Mouse (Mus musculus): Measurements from ENCODE around the gene Gm11627. TPM values are rescaled to one million over a fixed set of nuclear protein-coding genes. Genes with fewer than 3 reads are reported as not detected.

The Gm11627 gene
- polyA plus RNA-seq, 1 experiment from 2014 or later = 22.0 TPM

DNA sequence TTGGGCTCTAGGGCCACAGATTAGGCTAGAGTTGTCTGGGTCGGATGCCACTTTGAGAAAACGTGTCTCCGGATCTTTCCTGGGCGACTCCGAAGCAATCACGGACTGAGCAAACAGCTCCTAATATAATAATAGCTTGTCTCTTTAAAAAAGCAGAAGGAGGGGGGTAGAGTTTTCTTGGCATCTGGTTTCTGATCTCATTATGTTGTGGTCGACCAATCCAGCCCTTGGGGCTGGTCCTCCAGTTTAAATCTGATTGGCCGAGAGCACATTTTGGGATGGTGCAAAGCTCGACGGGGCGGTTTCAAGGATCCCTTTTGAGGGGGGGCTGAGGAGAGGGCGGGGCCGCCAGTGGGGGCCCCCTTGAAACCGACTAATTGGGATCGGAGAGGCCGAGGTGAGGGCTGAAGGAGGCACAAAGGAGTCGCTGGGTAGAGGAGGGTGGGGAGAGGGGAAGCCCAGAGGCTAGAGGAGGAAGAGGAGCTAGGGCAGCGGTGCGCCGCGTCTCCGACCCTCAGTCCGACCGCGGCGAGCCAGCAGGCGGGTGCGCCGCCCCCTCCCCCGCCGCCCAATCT, 24.8 kb upstream of the Gm11627 start, which contains the start of gene Fzd2:
TSS of gene Fzd2 (plus strand) at position 387 of the 575 bp plus-strand sequence.
- Histone ChIP-seq H3K4me2 (ENCODE audit: low read depth, low read length) (peak within 1 kb of the TSS; percentile 79), H3K27ac (ENCODE audit: low read length) (peak within 1 kb of the TSS; percentile 99), H3K27me3 (ENCODE audit: control insufficient read depth, insufficient read depth, low read length) (no peaks in the 10 kb centered on the region), H3K9me3 (replicated peaks; ENCODE audit: control insufficient read depth, low read length) (no peaks in the 10 kb centered on the region), H3K4me1 (ENCODE audit: control insufficient read depth, insufficient read depth, low read length) (peaks cover 7% of the 10 kb centered on the region), H3K9ac (ENCODE audit: low read length) (peak within 1 kb of the TSS; percentile 91), H3K36me3 (ENCODE audit: control insufficient read depth, insufficient read depth, low read length) (no peaks in the 10 kb centered on the region), H3K4me3 (replicated peaks; ENCODE audit: low read length) (peak within 1 kb of the TSS; percentile 61)
- ATAC-seq (ENCODE audit: insufficient read depth, low FRiP score) = peak; percentile 96
- WGBS = under 1% methylated on average over 26 of the region's 31 CpGs

DNA sequence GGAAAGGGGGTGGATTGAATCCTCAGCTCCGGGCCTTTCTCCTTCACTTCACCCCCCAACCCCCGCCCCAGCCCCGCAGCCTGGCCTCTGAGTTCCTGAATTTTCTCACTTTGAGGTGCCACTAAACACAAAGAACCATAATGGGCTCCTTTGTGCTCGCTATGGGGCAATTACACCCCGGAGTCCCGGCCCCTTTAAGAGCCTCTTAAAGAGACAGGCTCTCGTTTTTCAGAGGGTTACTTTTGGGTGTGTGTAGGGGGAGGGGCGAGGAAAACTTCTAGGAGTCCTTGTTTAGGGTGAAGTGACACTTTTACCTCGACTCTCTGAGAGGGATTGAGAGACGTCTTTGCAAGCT, 24.2 kb upstream of the Gm11627 start:
- Histone ChIP-seq H3K9ac (ENCODE audit: low read length) (peak overlapping the region; percentile 78), H3K36me3 (ENCODE audit: control insufficient read depth, insufficient read depth, low read length) (no peaks in the 10 kb centered on the region), H3K4me1 (ENCODE audit: control insufficient read depth, insufficient read depth, low read length) (peaks cover 3% of the 10 kb centered on the region), H3K4me2 (ENCODE audit: low read depth, low read length) (peak overlapping the region; percentile 79), H3K4me3 (replicated peaks; ENCODE audit: low read length) (peak overlapping the region; percentile 61), H3K27ac (ENCODE audit: low read length) (peak overlapping the region; percentile 99), H3K27me3 (ENCODE audit: control insufficient read depth, insufficient read depth, low read length) (no peaks in the 10 kb centered on the region), H3K9me3 (replicated peaks; ENCODE audit: control insufficient read depth, low read length) (no peaks in the 10 kb centered on the region)
- under 1% methylated on average over 10 of the region's 10 CpGs for WGBS
- peak; percentile 59 for ATAC-seq (ENCODE audit: insufficient read depth, low FRiP score)

DNA sequence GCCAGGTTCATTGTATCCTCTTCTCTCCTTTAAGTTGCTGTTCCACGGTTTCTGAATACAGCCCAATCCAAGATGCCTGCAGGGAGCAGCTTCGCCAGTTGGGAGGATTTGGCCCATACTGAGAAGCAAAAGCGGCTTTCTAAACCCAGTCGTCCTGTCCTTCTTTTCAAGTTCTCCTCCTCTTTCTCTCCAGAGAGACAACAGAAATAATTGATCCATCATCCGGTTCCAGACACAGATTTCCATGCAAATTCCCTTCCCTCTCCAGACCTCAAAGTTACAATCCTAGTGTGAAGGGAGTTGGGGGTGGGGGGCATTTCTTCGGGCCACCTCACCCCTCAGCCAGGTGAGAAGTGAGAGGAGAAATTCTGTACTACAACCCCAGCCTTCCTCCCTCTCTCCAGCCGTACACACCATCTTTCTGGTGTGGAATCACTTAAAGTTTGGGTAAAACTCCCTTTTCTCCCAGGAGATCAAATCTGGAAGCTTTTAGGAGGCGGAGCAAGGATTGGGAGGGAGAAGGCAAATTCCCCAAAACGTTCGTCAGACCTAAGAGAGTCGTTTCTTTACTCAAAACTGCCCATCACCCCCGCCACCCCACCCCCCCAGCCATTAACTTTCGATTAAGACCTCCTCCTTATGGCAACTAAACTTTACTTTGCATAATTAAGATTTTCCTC, 23.7 kb upstream of the Gm11627 start:
- no peaks in the 10 kb centered on the region for H3K9me3 ChIP-seq (replicated peaks; ENCODE audit: control insufficient read depth, low read length)
- H3K4me1 ChIP-seq (ENCODE audit: control insufficient read depth, insufficient read depth, low read length) = no peaks in the 10 kb centered on the region; the same call in 1 of the 2 replicates
- peak overlapping the region; percentile 79 for H3K4me2 ChIP-seq (ENCODE audit: low read depth, low read length)
- no peak for ATAC-seq (ENCODE audit: insufficient read depth, low FRiP score)
- H3K9ac ChIP-seq (ENCODE audit: low read length) = peak overlapping the region; percentile 78
- peak overlapping the region; percentile 99 for H3K27ac ChIP-seq (ENCODE audit: low read length)
- H3K4me3 ChIP-seq (replicated peaks; ENCODE audit: low read length) = peak overlapping the region; percentile 61
- no peaks in the 10 kb centered on the region for H3K27me3 ChIP-seq (ENCODE audit: control insufficient read depth, insufficient read depth, low read length)
- H3K36me3 ChIP-seq (ENCODE audit: control insufficient read depth, insufficient read depth, low read length) = no peaks in the 10 kb centered on the region
- 4% methylated on average over 13 of the region's 13 CpGs for WGBS

DNA sequence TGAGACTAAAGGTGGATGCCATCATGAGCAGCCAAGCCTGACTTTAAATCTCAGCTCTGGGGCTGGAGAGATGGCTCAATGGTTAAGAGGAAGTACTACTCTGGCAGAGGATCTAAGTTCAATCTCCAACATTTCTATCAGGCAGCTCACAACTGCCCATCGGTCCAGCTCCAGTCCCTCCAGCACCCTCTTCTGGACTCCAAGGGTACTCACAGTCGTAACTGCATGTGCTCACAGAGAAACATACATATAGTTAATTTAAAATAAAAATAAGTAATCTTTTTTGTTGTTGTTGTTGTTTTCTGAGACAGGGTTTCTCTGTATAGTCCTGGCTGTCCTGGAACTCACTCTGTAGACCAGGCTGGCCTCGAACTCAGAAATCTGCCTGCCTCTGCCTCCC, 20.7 kb upstream of the Gm11627 start:
- WGBS = 87% methylated on average over 3 of the region's 3 CpGs
- no peaks in the 10 kb centered on the region for H3K36me3 ChIP-seq (ENCODE audit: control insufficient read depth, insufficient read depth, low read length)
- H3K4me3 ChIP-seq (replicated peaks; ENCODE audit: low read length) = no peak overlapping the region
- no peaks in the 10 kb centered on the region for H3K27me3 ChIP-seq (ENCODE audit: control insufficient read depth, insufficient read depth, low read length)
- no peaks in the 10 kb centered on the region for H3K9me3 ChIP-seq (replicated peaks; ENCODE audit: control insufficient read depth, low read length)
- ATAC-seq (ENCODE audit: insufficient read depth, low FRiP score) = no peak
- H3K27ac ChIP-seq (ENCODE audit: low read length) = no peak overlapping the region
- H3K4me1 ChIP-seq (ENCODE audit: control insufficient read depth, insufficient read depth, low read length) = peaks cover 10% of the 10 kb centered on the region
- no peak overlapping the region for H3K4me2 ChIP-seq (ENCODE audit: low read depth, low read length)
- H3K9ac ChIP-seq (ENCODE audit: low read length) = no peak overlapping the region

DNA sequence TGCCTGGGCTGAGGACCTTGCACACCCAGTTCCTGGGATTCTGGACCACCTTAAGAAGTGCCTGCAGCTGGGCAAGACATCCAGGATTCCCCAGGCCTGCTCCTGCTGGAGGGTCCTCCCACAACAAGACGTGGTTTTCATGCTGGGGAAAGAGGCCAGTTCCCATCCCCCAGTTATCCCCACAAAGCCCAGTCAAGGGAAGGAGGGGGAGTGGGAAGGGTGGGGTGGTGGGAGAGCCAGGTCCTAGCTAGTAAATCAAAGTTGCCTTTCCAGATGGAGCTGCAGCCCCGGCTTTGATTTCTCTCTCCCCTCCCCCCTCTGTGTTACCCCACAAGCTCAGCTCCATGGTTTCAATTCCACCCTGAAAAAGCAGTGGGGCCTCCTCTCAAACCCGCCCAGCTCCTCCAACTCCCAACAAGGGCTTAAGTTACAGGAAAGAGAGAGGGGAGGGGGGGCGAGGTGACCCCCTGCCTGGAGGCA, 16.1 kb upstream of the Gm11627 start:
- Histone ChIP-seq H3K27me3 (ENCODE audit: control insufficient read depth, insufficient read depth, low read length) (no peaks in the 10 kb centered on the region), H3K9me3 (replicated peaks; ENCODE audit: control insufficient read depth, low read length) (no peaks in the 10 kb centered on the region), H3K27ac (ENCODE audit: low read length) (peak overlapping the region; percentile 64), H3K9ac (ENCODE audit: low read length) (peak overlapping the region; percentile 63; the same call in 1 of the 2 replicates), H3K4me3 (replicated peaks; ENCODE audit: low read length) (no peak overlapping the region), H3K4me1 (ENCODE audit: control insufficient read depth, insufficient read depth, low read length) (peaks cover 13% of the 10 kb centered on the region), H3K4me2 (ENCODE audit: low read depth, low read length) (peak overlapping the region; percentile 21; the same call in 1 of the 2 replicates), H3K36me3 (ENCODE audit: control insufficient read depth, insufficient read depth, low read length) (no peaks in the 10 kb centered on the region)
- peak; percentile 81 for ATAC-seq (ENCODE audit: insufficient read depth, low FRiP score)
- 12% methylated on average over 4 of the region's 4 CpGs for WGBS

DNA sequence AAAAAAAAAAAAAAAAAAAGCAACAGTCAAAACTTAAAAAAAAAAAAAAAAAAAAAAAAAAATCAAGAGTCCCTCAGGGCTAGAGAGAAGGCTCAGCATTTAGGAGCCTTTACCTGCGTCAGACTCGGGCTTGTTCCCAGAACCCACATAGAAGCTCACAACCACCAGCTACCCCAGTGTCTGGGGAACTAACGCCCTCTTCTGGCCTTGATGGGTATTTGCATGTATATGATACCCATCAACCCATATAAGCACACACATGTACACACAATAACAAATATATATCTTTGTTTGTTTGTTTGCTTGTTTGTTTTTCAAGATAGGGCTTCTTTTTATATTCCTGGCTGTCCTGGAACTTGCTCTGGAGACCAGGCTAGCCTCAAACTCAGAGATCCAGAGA, 8.3 kb upstream of the Gm11627 start:
- no peak overlapping the region for H3K9ac ChIP-seq (ENCODE audit: low read length)
- H3K27ac ChIP-seq (ENCODE audit: low read length) = no peak overlapping the region
- no peak overlapping the region for H3K4me2 ChIP-seq (ENCODE audit: low read depth, low read length)
- 77% methylated on average over 3 of the region's 3 CpGs for WGBS
- H3K4me3 ChIP-seq (replicated peaks; ENCODE audit: low read length) = no peak overlapping the region
- no peaks in the 10 kb centered on the region for H3K36me3 ChIP-seq (ENCODE audit: control insufficient read depth, insufficient read depth, low read length)
- no peaks in the 10 kb centered on the region for H3K9me3 ChIP-seq (replicated peaks; ENCODE audit: control insufficient read depth, low read length)
- no peaks in the 10 kb centered on the region for H3K27me3 ChIP-seq (ENCODE audit: control insufficient read depth, insufficient read depth, low read length)
- H3K4me1 ChIP-seq (ENCODE audit: control insufficient read depth, insufficient read depth, low read length) = peaks cover 4% of the 10 kb centered on the region; the same call in 1 of the 2 replicates
- no peak for ATAC-seq (ENCODE audit: insufficient read depth, low FRiP score)

DNA sequence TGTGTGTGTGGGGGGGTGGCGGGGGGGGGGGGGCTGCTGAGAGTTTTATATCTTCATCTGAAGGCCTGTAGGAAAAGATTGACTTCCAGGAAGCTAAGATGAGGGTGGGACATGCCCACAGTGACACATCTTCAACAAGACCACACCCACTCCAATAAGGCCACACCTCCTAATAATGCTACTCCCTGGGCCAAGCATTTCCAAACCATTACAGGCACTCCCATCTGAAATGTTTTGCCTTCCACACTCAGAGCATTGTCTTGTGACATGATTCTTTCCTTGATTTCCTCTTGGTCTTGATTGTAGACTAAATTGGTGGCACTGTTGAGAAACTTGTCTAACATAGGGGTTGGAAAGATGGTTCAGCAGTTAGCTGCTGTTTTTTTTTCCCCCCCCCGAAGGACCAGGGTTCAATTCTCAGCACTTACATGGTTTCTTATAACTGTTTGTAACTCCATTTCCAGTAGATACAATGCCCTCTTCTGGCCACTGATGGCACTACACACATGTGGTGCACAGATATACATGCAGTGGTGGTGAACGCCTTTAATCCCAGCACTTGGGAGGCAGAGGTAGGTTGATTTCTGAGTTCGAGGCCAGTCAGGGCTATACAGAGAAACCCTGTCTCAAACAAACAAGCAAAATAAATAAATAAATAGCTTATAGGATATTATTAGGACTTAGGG, 7.3 kb upstream of the Gm11627 start:
- H3K27me3 ChIP-seq (ENCODE audit: control insufficient read depth, insufficient read depth, low read length) = no peaks in the 10 kb centered on the region
- no peaks in the 10 kb centered on the region for H3K9me3 ChIP-seq (replicated peaks; ENCODE audit: control insufficient read depth, low read length)
- 90% methylated on average over 4 of the region's 4 CpGs for WGBS
- H3K9ac ChIP-seq (ENCODE audit: low read length) = no peak overlapping the region
- ATAC-seq (ENCODE audit: insufficient read depth, low FRiP score) = no peak
- no peak overlapping the region for H3K4me2 ChIP-seq (ENCODE audit: low read depth, low read length)
- H3K36me3 ChIP-seq (ENCODE audit: control insufficient read depth, insufficient read depth, low read length) = no peaks in the 10 kb centered on the region
- H3K4me3 ChIP-seq (replicated peaks; ENCODE audit: low read length) = no peak overlapping the region
- peaks cover 9% of the 10 kb centered on the region for H3K4me1 ChIP-seq (ENCODE audit: control insufficient read depth, insufficient read depth, low read length)
- H3K27ac ChIP-seq (ENCODE audit: low read length) = no peak overlapping the region

DNA sequence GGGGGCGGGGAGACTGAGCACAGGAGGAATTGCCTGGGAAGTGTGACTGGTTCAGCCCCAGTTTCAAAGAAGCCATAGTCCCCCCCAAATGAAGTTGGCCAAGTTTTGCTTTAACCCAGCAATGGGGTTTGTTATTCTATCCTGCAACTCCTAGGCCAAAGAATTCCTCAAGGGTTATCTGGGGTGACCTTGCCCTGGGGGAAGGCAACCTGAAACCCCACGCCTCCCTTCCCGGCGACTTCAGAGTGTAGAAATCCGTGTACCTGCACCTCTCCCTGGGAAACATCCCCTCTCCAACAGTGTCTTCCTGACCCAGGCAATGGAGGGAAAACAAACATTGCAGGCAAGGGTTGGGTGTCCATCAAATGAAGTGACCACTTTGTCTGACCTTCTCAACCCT, 3.5 kb upstream of the Gm11627 start:
- Histone ChIP-seq H3K4me3 (replicated peaks; ENCODE audit: low read length) (no peak overlapping the region), H3K36me3 (ENCODE audit: control insufficient read depth, insufficient read depth, low read length) (no peaks in the 10 kb centered on the region), H3K4me2 (ENCODE audit: low read depth, low read length) (no peak overlapping the region), H3K9me3 (replicated peaks; ENCODE audit: control insufficient read depth, low read length) (no peaks in the 10 kb centered on the region), H3K4me1 (ENCODE audit: control insufficient read depth, insufficient read depth, low read length) (peaks cover 28% of the 10 kb centered on the region), H3K9ac (ENCODE audit: low read length) (peak overlapping the region; percentile 37; the same call in 1 of the 2 replicates), H3K27me3 (ENCODE audit: control insufficient read depth, insufficient read depth, low read length) (no peaks in the 10 kb centered on the region), H3K27ac (ENCODE audit: low read length) (peak overlapping the region; percentile 82)
- WGBS = 27% methylated on average over 5 of the region's 5 CpGs
- no peak for ATAC-seq (ENCODE audit: insufficient read depth, low FRiP score)

Data from stomach, embryonic 16.5 days (tissue).